Mouse (Mus musculus) common myeloid progenitor, adult 5-6 weeks (primary cell): Measurements from ENCODE around the gene Cct6b. TPM values are rescaled to one million over a fixed set of nuclear protein-coding genes. Genes with fewer than 3 reads are reported as not detected.

Source experiments
- ATAC-seq: replicated peaks from 2 replicates; pipeline ENCODE4 v1.8.0; 2016; ENCODE audit warnings: low read depth, mild to moderate bottlenecking, moderate TSS enrichment, inconsistent platforms; ENCODE audit not compliant: poor library complexity, severe bottlenecking
- total RNA-seq: library from RNA; stranded (forward); fragments of 200-1000, 187-1606 nt; gene quantifications from 2 replicates; pipeline ENCODE4 v1.2.3, GENCODE M21; 2017

Cct6b gene
- total RNA-seq, result not detected in 2 replicates

- ATAC-seq, result peak; percentile 98
Measured at GRCm38 (mm10) chr11:82763742-82764437, at the start of gene Cct6b, which contains the start of gene Zfp830. Cct6b (minus strand) TSS chr11:82764321. Zfp830 (plus strand) TSS chr11:82764345.

GRCm38 (mm10) chr11:82808485-82808884 lies 44.4 kb upstream of the Cct6b start:
- no peak for ATAC-seq

GRCm38 (mm10) chr11:82807370-82807769 lies 43.2 kb upstream of the Cct6b start:
- ATAC-seq, result no peak

- ATAC-seq, result no peak
Measured at GRCm38 (mm10) chr11:82806656-82807055, 42.5 kb upstream of the Cct6b start.

GRCm38 (mm10) chr11:82783453-82783852 lies 19.3 kb upstream of the Cct6b start:
- ATAC-seq, result no peak

- ATAC-seq, result no peak
Measured at GRCm38 (mm10) chr11:82782197-82782596, 18.1 kb upstream of the Cct6b start.

- ATAC-seq, result peak; percentile 93
Measured at GRCm38 (mm10) chr11:82780983-82781903, 17.1 kb upstream of the Cct6b start, which contains the start of gene Lig3. Lig3 (plus strand) TSS chr11:82781108.

GRCm38 (mm10) chr11:82780134-82780533 lies 16.0 kb upstream of the Cct6b start:
- no peak for ATAC-seq

GRCm38 (mm10) chr11:82764438-82764924 lies 360 bp upstream of the Cct6b start:
- ATAC-seq, result peak; percentile 31

GRCm38 (mm10) chr11:82763261-82763660 lies 860 bp downstream of the Cct6b start:
- no peak for ATAC-seq

GRCm38 (mm10) chr11:82762286-82762829 lies 1.8 kb downstream of the Cct6b start:
- ATAC-seq, result no peak

GRCm38 (mm10) chr11:82755919-82756318 lies 8.2 kb downstream of the Cct6b start:
- ATAC-seq, result no peak

- no peak for ATAC-seq
Measured at GRCm38 (mm10) chr11:82752349-82753115, 11.6 kb downstream of the Cct6b start.

GRCm38 (mm10) chr11:82746857-82747366 lies 17.2 kb downstream of the Cct6b start:
- ATAC-seq, result peak; percentile 94

- peak; percentile 64 for ATAC-seq
Measured at GRCm38 (mm10) chr11:82746138-82746537, 18.0 kb downstream of the Cct6b start.

- no peak for ATAC-seq
Measured at GRCm38 (mm10) chr11:82739006-82739405, 25.1 kb downstream of the Cct6b start.

GRCm38 (mm10) chr11:82734227-82734626 lies 29.9 kb downstream of the Cct6b start:
- ATAC-seq, result 0 out of 2 replicates have a peak, but pooled peaks have one; percentile 18

GRCm38 (mm10) chr11:82726862-82727261 lies 37.3 kb downstream of the Cct6b start:
- no peak for ATAC-seq

GRCm38 (mm10) chr11:82719294-82719693 lies 44.8 kb downstream of the Cct6b start:
- peak; percentile 69 for ATAC-seq
